Mouse (Mus musculus): ENCODE data around the gene Actl10. TPM values are rescaled to one million over a fixed set of nuclear protein-coding genes. Genes with fewer than 3 reads are reported as not detected.

Gene Actl10
- polyA plus RNA-seq, 1 experiment from 2014 or later: 0.07 TPM

DNA sequence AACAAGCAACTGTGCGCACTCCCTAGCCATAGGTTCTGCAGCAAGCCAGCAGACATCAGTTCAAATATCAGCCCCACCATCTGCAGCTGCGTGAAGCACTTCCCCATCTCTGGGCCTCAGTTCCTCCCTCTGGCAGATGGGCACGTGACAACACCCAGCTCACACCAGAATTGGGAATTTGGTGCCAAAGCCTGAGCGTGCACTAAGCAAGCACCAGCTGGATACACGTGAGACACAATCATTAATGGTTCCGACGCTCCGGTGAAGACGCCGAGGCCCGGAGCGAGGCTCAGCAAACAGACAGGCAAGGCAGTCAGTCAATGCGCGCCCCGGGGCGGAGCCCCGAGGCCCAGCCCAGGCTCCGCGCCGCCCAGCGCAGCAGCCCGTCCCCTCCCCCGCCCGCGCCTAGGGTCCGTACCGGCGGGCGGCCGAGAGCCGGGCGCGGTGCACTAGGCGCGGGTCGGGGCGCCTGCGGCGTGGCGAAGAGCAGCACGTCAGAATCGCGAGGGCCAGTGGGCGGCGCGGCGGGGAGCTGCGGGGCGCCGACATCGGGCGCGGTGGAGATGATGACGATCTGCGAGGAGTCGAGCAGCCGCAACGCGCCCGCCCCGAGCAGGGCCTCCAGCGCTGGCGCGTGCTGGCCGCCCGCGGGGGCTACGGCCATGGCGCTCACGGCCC lies 17.6 kb downstream of the Actl10 start:
- H3K9ac ChIP-seq: peak overlapping the region; percentile 77
- no peaks in the 10 kb centered on the region for H3K9me3 ChIP-seq (replicated peaks)
- WGBS (ENCODE audit: insufficient replicate concordance): under 1% methylated on average over 47 of the region's 70 CpGs
- no peaks in the 10 kb centered on the region for H3K27me3 ChIP-seq
- peak overlapping the region; percentile 96 for H3K4me2 ChIP-seq
- H3K27ac ChIP-seq (replicated peaks): peak overlapping the region; percentile 90
- peaks cover 19% of the 10 kb centered on the region for H3K36me3 ChIP-seq (replicated peaks)
- peaks cover 67% of the 10 kb centered on the region for H3K4me1 ChIP-seq (replicated peaks)
- peak overlapping the region; percentile 87 for H3K4me3 ChIP-seq (replicated peaks)
- ATAC-seq (ENCODE audit: insufficient read depth): peak; percentile 84

DNA sequence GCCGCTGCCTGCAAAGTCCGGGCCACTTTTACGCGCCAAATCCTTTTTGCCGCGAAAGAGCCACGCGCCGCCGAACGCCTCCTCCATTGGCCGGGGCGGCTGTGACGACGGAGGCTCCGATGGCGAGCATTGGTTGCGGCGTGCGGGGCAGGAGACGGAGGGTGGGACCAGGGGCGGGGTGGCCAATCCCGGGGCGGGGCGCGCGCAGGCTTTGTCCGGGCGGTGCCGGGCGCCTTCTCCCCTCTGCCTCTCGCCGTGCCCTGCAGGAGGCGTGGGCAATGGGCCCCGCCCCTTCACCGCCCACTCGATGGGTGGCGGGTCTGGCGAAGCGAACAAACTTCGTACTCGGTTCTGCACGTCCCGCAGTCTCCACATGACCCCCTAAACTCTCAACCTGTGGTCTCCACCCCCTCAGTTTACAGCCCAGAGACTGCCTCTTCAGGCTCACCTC lies 18.3 kb downstream of the Actl10 start, which contains the start of gene E2f1:
Gene E2f1, minus strand, starts transcription at position 57 of the 451 bp plus-strand sequence.
- peak within 1 kb of the TSS; percentile 90 for H3K27ac ChIP-seq (replicated peaks)
- peak within 1 kb of the TSS; percentile 77 for H3K9ac ChIP-seq
- peak; percentile 95 for ATAC-seq (ENCODE audit: insufficient read depth)
- peak within 1 kb of the TSS; percentile 96 for H3K4me2 ChIP-seq
- no peaks in the 10 kb centered on the region for H3K9me3 ChIP-seq (replicated peaks)
- 0% methylated on average over 42 of the region's 44 CpGs for WGBS (ENCODE audit: insufficient replicate concordance)
- peaks cover 62% of the 10 kb centered on the region for H3K4me1 ChIP-seq (replicated peaks)
- H3K4me3 ChIP-seq (replicated peaks): peak within 1 kb of the TSS; percentile 87
- peaks cover 13% of the 10 kb centered on the region; the same call in 1 of the 2 replicates for H3K36me3 ChIP-seq (replicated peaks)
- no peaks in the 10 kb centered on the region for H3K27me3 ChIP-seq

DNA sequence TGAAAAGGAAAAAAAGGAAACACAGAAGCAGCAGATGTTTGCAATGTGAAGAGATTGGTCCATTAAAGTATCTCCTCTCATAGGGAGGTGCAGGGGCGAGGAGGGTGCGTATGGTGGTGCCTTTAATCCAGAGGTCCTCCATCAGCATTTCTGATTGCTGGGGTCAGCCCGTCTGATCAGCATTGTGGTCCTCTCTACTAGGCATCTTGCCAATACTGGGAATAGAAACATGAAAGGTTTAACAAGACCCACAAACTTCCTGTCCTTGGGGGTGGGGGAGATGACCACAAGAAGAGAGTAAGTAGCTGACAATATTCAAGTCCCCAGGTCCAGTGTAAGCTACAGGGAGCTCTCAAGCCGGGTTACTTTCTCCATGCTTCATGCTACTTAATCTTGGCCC lies 19.1 kb downstream of the Actl10 start:
- Histone ChIP-seq H3K4me3 (replicated peaks) (peak overlapping the region; percentile 87), H3K9me3 (replicated peaks) (no peaks in the 10 kb centered on the region), H3K4me2 (peak overlapping the region; percentile 96), H3K9ac (peak overlapping the region; percentile 48), H3K4me1 (replicated peaks) (peaks cover 55% of the 10 kb centered on the region), H3K36me3 (replicated peaks) (peaks cover 9% of the 10 kb centered on the region; the same call in 1 of the 2 replicates), H3K27me3 (no peaks in the 10 kb centered on the region), H3K27ac (replicated peaks) (peak overlapping the region; percentile 69)
- WGBS (ENCODE audit: insufficient replicate concordance): 36% methylated on average over 4 of the region's 4 CpGs
- no peak for ATAC-seq (ENCODE audit: insufficient read depth)

DNA sequence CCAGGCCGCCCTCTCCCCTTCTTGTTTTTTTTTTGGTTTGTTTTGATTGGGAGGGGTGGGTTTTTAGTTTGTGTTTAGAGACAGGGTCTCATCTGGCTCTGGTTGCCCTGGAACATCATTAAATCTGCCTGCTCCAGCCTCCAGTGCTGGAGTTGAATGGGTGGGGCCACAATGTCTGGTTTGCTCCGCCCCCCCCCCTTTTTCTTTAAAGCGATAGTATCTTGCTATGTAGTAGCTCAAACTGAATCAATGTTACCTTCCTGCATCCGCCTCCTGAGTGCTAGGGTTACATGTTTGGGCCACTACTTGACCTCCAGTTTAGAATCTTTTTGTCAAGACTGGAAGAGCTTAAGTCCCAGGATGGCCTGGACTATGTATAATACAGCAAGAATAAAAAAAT lies 19.7 kb downstream of the Actl10 start:
- peak overlapping the region; percentile 96 for H3K4me2 ChIP-seq

DNA sequence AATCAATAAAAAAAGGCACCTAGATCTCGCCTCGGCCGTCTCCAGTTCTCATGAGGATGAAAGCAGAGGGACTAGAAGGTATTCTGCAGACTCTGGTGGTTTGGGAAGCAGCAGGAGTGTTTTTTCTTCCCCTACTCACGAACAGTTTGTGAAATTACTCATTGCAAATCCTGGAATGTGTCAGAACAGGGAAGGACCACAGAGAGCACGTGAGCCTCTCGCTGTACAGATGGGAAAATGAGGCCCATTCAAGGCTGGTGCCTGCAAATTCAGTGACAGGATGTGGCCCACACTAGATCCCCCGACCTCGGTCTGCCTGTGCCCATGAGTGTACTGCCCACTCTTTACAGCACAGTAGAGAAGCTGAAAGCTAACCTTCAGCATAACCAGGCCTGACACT lies 20.4 kb downstream of the Actl10 start:
- peaks cover under 1% of the 10 kb centered on the region; the same call in 1 of the 2 replicates for H3K36me3 ChIP-seq (replicated peaks)
- no peak overlapping the region for H3K9ac ChIP-seq
- H3K27ac ChIP-seq (replicated peaks): no peak overlapping the region
- no peak overlapping the region for H3K4me2 ChIP-seq
- 62% methylated on average over 8 of the region's 8 CpGs for WGBS (ENCODE audit: insufficient replicate concordance)
- H3K27me3 ChIP-seq: no peaks in the 10 kb centered on the region
- H3K4me3 ChIP-seq (replicated peaks): no peak overlapping the region
- no peak for ATAC-seq (ENCODE audit: insufficient read depth)
- peaks cover 42% of the 10 kb centered on the region for H3K4me1 ChIP-seq (replicated peaks)
- H3K9me3 ChIP-seq (replicated peaks): no peaks in the 10 kb centered on the region

More for the DNA sequence above, 19.7 kb downstream of the Actl10 start:
- no peaks in the 10 kb centered on the region for H3K9me3 ChIP-seq (replicated peaks)
- 0 out of 2 replicates have a peak overlapping the region, but pooled peaks have one; percentile 48 for H3K9ac ChIP-seq
- H3K4me3 ChIP-seq (replicated peaks): no peak overlapping the region
- no peak for ATAC-seq (ENCODE audit: insufficient read depth)
- H3K27ac ChIP-seq (replicated peaks): no peak overlapping the region
- no peaks in the 10 kb centered on the region for H3K27me3 ChIP-seq
- 37% methylated on average over 4 of the region's 4 CpGs for WGBS (ENCODE audit: insufficient replicate concordance)
- H3K36me3 ChIP-seq (replicated peaks): peaks cover 6% of the 10 kb centered on the region; the same call in 1 of the 2 replicates
- H3K4me1 ChIP-seq (replicated peaks): peaks cover 49% of the 10 kb centered on the region

DNA sequence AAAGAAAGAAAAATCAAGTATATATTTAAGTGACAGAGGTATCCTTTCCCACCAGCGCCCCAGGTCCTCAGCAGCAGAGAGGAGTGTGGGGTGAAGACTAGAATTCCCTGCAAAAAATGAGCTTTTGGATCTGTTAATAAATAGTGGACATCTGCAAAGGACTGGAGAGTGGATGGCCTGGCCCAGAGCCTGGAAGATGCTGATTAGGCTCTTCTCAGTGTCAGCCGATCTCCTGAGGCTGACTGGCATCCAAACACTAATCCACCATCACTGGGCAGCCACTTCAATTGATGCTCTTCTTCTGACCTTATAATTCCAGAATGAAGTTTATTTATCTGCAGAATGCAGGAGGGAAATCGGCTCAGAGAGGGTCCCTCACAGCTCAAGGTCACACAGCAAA lies 21.4 kb downstream of the Actl10 start:
- no peaks in the 10 kb centered on the region for H3K27me3 ChIP-seq
- 65% methylated on average over 3 of the region's 3 CpGs for WGBS (ENCODE audit: insufficient replicate concordance)

DNA sequence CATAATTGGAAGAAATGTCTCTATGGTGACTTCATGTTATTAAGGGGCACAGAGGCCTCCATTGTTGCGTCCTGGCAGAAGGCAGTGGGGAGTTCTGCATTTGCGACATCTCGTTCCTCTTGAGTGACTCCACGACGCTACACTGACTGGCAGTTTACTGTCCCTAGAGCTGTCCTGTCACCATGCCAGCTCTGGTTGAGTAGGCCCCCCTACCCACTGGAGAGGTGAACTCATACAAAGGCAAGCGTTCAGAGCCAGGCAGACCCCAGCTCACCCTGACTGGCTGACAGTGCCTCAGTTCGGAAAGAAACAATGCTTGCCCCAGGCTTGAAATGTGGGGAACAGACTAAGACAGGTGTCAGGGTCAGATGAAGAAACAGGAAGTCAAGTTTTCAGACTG lies 22.7 kb downstream of the Actl10 start:
- no peak for ATAC-seq (ENCODE audit: insufficient read depth)
- no peaks in the 10 kb centered on the region for H3K27me3 ChIP-seq
- WGBS (ENCODE audit: insufficient replicate concordance): 47% methylated on average over 7 of the region's 7 CpGs
- no peak overlapping the region for H3K9ac ChIP-seq
- no peaks in the 10 kb centered on the region for H3K9me3 ChIP-seq (replicated peaks)
- H3K36me3 ChIP-seq (replicated peaks): no peaks in the 10 kb centered on the region
- H3K27ac ChIP-seq (replicated peaks): peak overlapping the region; percentile 65
- H3K4me3 ChIP-seq (replicated peaks): no peak overlapping the region
- no peak overlapping the region for H3K4me2 ChIP-seq
- H3K4me1 ChIP-seq (replicated peaks): peaks cover 21% of the 10 kb centered on the region

More for the DNA sequence above, 21.4 kb downstream of the Actl10 start:
- Histone ChIP-seq H3K4me3 (replicated peaks) (no peak overlapping the region), H3K4me1 (replicated peaks) (peaks cover 32% of the 10 kb centered on the region), H3K9me3 (replicated peaks) (no peaks in the 10 kb centered on the region), H3K4me2 (no peak overlapping the region), H3K27ac (replicated peaks) (no peak overlapping the region), H3K9ac (no peak overlapping the region), H3K36me3 (replicated peaks) (no peaks in the 10 kb centered on the region)
- ATAC-seq (ENCODE audit: insufficient read depth): no peak

DNA sequence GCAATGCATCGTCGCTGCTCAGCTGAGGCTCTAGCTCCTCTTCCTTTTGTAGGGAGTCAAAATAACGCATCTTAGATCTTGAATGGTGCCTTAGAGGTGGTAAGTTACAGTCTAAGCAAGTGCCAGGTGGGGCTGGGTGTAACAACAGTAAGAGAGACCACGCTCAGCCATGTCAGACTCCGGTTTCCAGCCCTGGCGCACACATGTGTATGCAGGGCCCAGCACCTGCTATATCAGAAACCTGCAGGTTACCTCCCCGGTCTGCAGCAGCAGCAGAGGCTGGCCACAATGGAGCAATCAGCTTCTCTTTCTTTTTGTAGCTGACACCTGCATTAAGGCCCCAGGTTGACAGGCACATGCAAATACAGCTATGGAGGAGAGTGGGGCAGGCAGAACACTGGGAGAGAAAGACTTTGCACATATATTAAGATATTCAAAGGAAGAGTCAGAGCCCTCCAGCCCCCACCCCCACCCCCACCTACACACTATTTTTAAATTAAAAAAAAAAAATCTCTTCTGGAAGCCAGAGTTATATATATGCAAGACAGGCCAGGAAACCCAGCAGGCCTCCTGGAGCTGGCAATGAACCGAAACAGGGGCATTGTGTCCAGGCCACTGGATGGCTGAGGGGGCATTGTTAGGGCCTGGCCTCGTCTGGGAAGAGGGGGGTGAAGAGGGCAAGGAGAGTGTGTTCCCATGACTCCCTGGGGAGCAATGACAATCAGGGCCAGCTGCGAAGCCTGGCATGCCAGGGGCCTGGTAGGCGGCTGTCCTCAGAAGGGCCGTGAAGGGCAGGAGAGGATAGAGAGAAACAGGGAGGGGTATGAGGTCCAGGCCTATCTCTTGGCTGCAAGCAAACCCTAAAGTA lies 25.5 kb downstream of the Actl10 start:
- WGBS (ENCODE audit: insufficient replicate concordance): 67% methylated on average over 12 of the region's 12 CpGs
- Histone ChIP-seq H3K27ac (replicated peaks) (no peak overlapping the region), H3K4me1 (replicated peaks) (0 out of 2 replicates have a peak, but pooled peaks cover 2% of the 10 kb centered on the region), H3K4me2 (no peak overlapping the region), H3K36me3 (replicated peaks) (no peaks in the 10 kb centered on the region), H3K9ac (no peak overlapping the region), H3K27me3 (no peaks in the 10 kb centered on the region), H3K4me3 (replicated peaks) (no peak overlapping the region), H3K9me3 (replicated peaks) (no peaks in the 10 kb centered on the region)
- ATAC-seq (ENCODE audit: insufficient read depth): no peak

DNA sequence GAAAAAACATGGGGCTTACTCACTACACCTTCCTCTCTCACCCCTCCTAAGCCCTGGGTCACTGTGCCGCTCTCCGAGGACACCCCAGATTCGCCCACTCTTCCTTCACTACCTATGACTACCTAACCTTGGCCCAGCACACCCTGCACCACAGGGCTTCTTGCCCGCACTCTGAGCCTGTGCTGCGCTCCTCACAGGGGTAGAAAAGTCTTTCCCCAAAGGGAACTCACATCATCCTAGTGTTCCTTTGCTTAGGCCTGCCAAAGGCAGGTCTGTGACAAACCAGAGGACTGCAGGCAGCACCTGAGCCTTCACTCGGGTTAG lies 26.1 kb downstream of the Actl10 start:
- Histone ChIP-seq H3K4me3 (replicated peaks) (no peak overlapping the region), H3K27ac (replicated peaks) (no peak overlapping the region), H3K27me3 (no peaks in the 10 kb centered on the region), H3K36me3 (replicated peaks) (no peaks in the 10 kb centered on the region), H3K4me1 (replicated peaks) (peaks cover 5% of the 10 kb centered on the region), H3K9me3 (replicated peaks) (no peaks in the 10 kb centered on the region), H3K9ac (no peak overlapping the region), H3K4me2 (no peak overlapping the region)
- 83% methylated on average over 6 of the region's 6 CpGs for WGBS (ENCODE audit: insufficient replicate concordance)
- ATAC-seq (ENCODE audit: insufficient read depth): no peak

DNA sequence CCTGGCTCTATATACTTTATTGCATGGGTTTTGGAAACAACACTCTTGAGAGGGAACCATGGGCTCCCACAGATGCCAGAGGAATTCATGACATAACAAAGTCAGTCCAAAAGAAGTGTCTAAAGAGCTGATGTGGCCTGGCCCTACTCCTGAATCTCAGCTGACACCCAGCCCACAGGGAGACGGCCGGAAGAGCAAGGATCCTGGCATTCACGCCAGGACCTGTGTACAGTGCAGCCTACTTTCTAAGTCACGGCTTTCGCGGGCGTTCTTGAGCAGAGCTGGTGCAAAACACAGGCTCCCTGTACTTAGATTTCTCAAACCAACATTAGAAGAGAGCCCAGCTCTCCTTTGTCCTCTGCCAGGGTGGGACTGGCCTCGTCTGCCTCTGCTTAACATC lies 29.0 kb downstream of the Actl10 start:
- ATAC-seq (ENCODE audit: insufficient read depth): no peak
- Histone ChIP-seq H3K27ac (replicated peaks) (no peak overlapping the region), H3K4me2 (no peak overlapping the region), H3K27me3 (no peaks in the 10 kb centered on the region), H3K36me3 (replicated peaks) (no peaks in the 10 kb centered on the region), H3K4me3 (replicated peaks) (no peak overlapping the region), H3K9me3 (replicated peaks) (no peaks in the 10 kb centered on the region), H3K9ac (no peak overlapping the region), H3K4me1 (replicated peaks) (peaks cover 24% of the 10 kb centered on the region)
- 81% methylated on average over 8 of the region's 8 CpGs for WGBS (ENCODE audit: insufficient replicate concordance)

DNA sequence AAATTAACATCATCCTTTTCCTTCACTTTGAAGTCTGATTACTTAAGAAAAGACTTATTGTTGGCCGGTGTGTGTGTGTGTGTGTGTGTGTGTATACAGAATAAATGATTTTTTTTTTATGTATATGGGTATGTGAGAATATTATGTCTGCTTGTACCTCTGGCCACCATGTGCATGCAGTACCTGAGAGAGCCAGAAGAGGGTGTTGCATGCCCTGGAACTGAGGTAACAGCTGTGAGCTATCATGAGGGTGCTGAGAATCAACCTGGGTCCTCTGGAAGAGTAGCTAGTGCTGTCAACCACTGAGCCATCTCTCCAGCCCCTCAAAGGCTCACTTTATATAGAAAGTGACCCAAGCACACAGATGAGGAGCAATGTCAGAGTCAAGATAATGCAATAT lies 29.8 kb downstream of the Actl10 start:
- ATAC-seq (ENCODE audit: insufficient read depth): no peak
- Histone ChIP-seq H3K4me1 (replicated peaks) (peaks cover 24% of the 10 kb centered on the region), H3K27me3 (no peaks in the 10 kb centered on the region), H3K4me3 (replicated peaks) (no peak overlapping the region), H3K9ac (no peak overlapping the region), H3K4me2 (no peak overlapping the region), H3K36me3 (replicated peaks) (peaks cover 2% of the 10 kb centered on the region), H3K9me3 (replicated peaks) (no peaks in the 10 kb centered on the region), H3K27ac (replicated peaks) (no peak overlapping the region)
- WGBS (ENCODE audit: insufficient replicate concordance): 78% methylated on average over 1 of the region's 1 CpGs

All from liver, embryonic 15.5 days (tissue).